Mouse (Mus musculus) brown adipose tissue, adult 24 weeks (tissue): ENCODE results near the gene F3. TPM values are rescaled to one million over a fixed set of nuclear protein-coding genes. Genes with fewer than 3 reads are reported as not detected.
"Not testable (repeated sequence)": the region's sequence is repeated elsewhere in the genome, so short reads cannot be mapped to it uniquely, and the experiment has no call there.

Source experiments
- H3K27ac ChIP-seq: fragments of 200-500 bp; replicated peaks from 2 replicates; pipeline ENCODE4 v1.5.1; 2012; ENCODE audit warnings: low read depth, mild to moderate bottlenecking, low read length
- H3K4me1 ChIP-seq: fragments of 200-500 bp; 2 replicates; pipeline ENCODE4 v1.6.1; 2012; ENCODE audit warnings: low read length, mixed read lengths; ENCODE audit not compliant: control insufficient read depth, insufficient read depth, insufficient read length
- H3K4me3 ChIP-seq: fragments of 200-500 bp; 2 replicates; pipeline ENCODE4 v1.5.1; 2012; ENCODE audit warnings: low read depth, mild to moderate bottlenecking, low read length, moderate library complexity; ENCODE audit not compliant: insufficient read depth
- polyA plus RNA-seq: library from polyadenylated mRNA; stranded (reverse); fragments of >200 nt; gene quantifications from 2 replicates; pipeline ENCODE4 v1.2.4, GENCODE M21; 2012; ENCODE audit not compliant: missing spikeins, insufficient read depth, insufficient read length

F3 gene
- polyA plus RNA-seq, 1 experiment: 54.0 TPM

GRCm38 (mm10) chr3:121739489-121740213, 16.3 kb downstream of the F3 start:
- Histone ChIP-seq H3K27ac (no peak overlapping the region), H3K4me3 (no peak overlapping the region), H3K4me1 (0 out of 2 replicates have a peak, but pooled peaks cover 4% of the 10 kb centered on the region)

GRCm38 (mm10) chr3:121741186-121741848, 18.0 kb downstream of the F3 start:
- not testable (repeated sequence) for H3K4me3 ChIP-seq, H3K27ac ChIP-seq, H3K4me1 ChIP-seq

GRCm38 (mm10) chr3:121754319-121755090, 31.2 kb downstream of the F3 start:
- H3K27ac ChIP-seq, H3K4me3 ChIP-seq, H3K4me1 ChIP-seq: not testable (repeated sequence)

GRCm38 (mm10) chr3:121755152-121755551, 31.8 kb downstream of the F3 start:
- Histone ChIP-seq H3K4me3 (no peak overlapping the region), H3K4me1 (no peaks in the 10 kb centered on the region), H3K27ac (no peak overlapping the region)

GRCm38 (mm10) chr3:121758373-121758772, 35.0 kb downstream of the F3 start:
- H3K4me1 ChIP-seq: no peaks in the 10 kb centered on the region
- H3K4me3 ChIP-seq: no peak overlapping the region
- no peak overlapping the region for H3K27ac ChIP-seq

- H3K4me3 ChIP-seq: no peak overlapping the region
- H3K27ac ChIP-seq: no peak overlapping the region
- no peaks in the 10 kb centered on the region for H3K4me1 ChIP-seq
Observed at GRCm38 (mm10) chr3:121762056-121762852, 38.9 kb downstream of the F3 start.

- no peak overlapping the region for H3K27ac ChIP-seq
- H3K4me1 ChIP-seq: no peaks in the 10 kb centered on the region
- H3K4me3 ChIP-seq: no peak overlapping the region
Observed at GRCm38 (mm10) chr3:121766048-121766447, 42.7 kb downstream of the F3 start.

- Histone ChIP-seq H3K4me3 (no peak overlapping the region), H3K4me1 (no peaks in the 10 kb centered on the region), H3K27ac (no peak overlapping the region)
Observed at GRCm38 (mm10) chr3:121766818-121767217, 43.5 kb downstream of the F3 start.

GRCm38 (mm10) chr3:121768770-121769169, 45.4 kb downstream of the F3 start:
- H3K4me3 ChIP-seq: no peak overlapping the region
- H3K27ac ChIP-seq: no peak overlapping the region
- no peaks in the 10 kb centered on the region for H3K4me1 ChIP-seq

- H3K4me3 ChIP-seq, H3K4me1 ChIP-seq, H3K27ac ChIP-seq: not testable (repeated sequence)
Observed at GRCm38 (mm10) chr3:121773336-121773735, 50.0 kb downstream of the F3 start.

- H3K4me1 ChIP-seq: no peaks in the 10 kb centered on the region
- H3K27ac ChIP-seq: no peak overlapping the region
- no peak overlapping the region for H3K4me3 ChIP-seq
Observed at GRCm38 (mm10) chr3:121777943-121778342, 54.6 kb downstream of the F3 start.

GRCm38 (mm10) chr3:121783020-121783419, 59.7 kb downstream of the F3 start:
- no peak overlapping the region for H3K4me3 ChIP-seq
- no peaks in the 10 kb centered on the region for H3K4me1 ChIP-seq
- H3K27ac ChIP-seq: no peak overlapping the region
